Mouse (Mus musculus) intestine, embryonic 14.5 days (tissue): Measurements from ENCODE around the gene Cdh23. TPM values are rescaled to one million over a fixed set of nuclear protein-coding genes. Genes with fewer than 3 reads are reported as not detected.

Experiments used
- ATAC-seq: fragments of 200-750 bp; cut with Nextera tagmentation; replicated peaks from 2 replicates; pipeline ENCODE4 v1.8.0; 2017; ENCODE audit warnings: low read depth, moderate number of reproducible peaks, moderate TSS enrichment, moderate library complexity; ENCODE audit not compliant: low FRiP score, low TSS enrichment
- DNase-seq: peaks from one replicate; pipeline ENCODE4 v3.0.0-alpha.2; 2018; ENCODE audit warnings: low spot score
- H3K27ac ChIP-seq: fragments of 300-500 bp; sonication (generic); 2 replicates; pipeline ENCODE4 v1.5.1; 2014; ENCODE audit warnings: low read depth, mild to moderate bottlenecking, control low read depth
- H3K27me3 ChIP-seq: fragments of 300-500 bp; sonication (generic); replicated peaks from 2 replicates; pipeline ENCODE4 v1.6.1; 2014; ENCODE audit warnings: low read length, control low read depth; ENCODE audit not compliant: control insufficient read depth, insufficient read depth
- H3K36me3 ChIP-seq: fragments of 300-500 bp; sonication (generic); 2 replicates; pipeline ENCODE4 v1.6.1; 2014; ENCODE audit warnings: low read length, control low read depth; ENCODE audit not compliant: control insufficient read depth, insufficient read depth
- H3K4me1 ChIP-seq: fragments of 300-500 bp; sonication (generic); replicated peaks from 2 replicates; pipeline ENCODE4 v1.6.1; 2014; ENCODE audit warnings: low read length, control low read depth, mixed read lengths; ENCODE audit not compliant: control insufficient read depth, insufficient read depth
- H3K4me2 ChIP-seq: fragments of 300-500 bp; sonication (generic); 2 replicates; pipeline ENCODE4 v1.6.1; 2014; ENCODE audit warnings: low read length
- H3K4me3 ChIP-seq: fragments of 300-500 bp; sonication (generic); 2 replicates; pipeline ENCODE4 v1.5.1; 2014; ENCODE audit warnings: low read depth, low read length, control low read depth, mixed read lengths
- H3K9ac ChIP-seq: fragments of 300-500 bp; sonication (generic); 2 replicates; pipeline ENCODE4 v1.6.1; 2014; ENCODE audit warnings: mild to moderate bottlenecking, low read length
- H3K9me3 ChIP-seq: fragments of 300-500 bp; sonication (generic); 2 replicates; pipeline ENCODE4 v1.6.1; 2016; ENCODE audit warnings: low read length, control low read depth; ENCODE audit not compliant: control insufficient read depth
- WGBS: fragments of 180-500 bp; shearing (Covaris S2); extraction: QIAGEN DNeasy Blood & Tissue Kit; methylation state at CpG from one replicate; pipeline ENCODE4 v1.1.7; 2014; 5-methylcytosine and 5-hydroxymethylcytosine counted together
- polyA plus RNA-seq: library from polyadenylated mRNA; unstranded; fragments of >200 nt; fragmentation: Nextera tagmentation; extraction: Ambion mirVana; gene quantifications from 2 replicates; pipeline ENCODE4 v1.2.1, GENCODE M21; 2014

Cdh23 gene
- polyA plus RNA-seq, 1 experiment from 2014 or later, result 1.0 TPM

DNA sequence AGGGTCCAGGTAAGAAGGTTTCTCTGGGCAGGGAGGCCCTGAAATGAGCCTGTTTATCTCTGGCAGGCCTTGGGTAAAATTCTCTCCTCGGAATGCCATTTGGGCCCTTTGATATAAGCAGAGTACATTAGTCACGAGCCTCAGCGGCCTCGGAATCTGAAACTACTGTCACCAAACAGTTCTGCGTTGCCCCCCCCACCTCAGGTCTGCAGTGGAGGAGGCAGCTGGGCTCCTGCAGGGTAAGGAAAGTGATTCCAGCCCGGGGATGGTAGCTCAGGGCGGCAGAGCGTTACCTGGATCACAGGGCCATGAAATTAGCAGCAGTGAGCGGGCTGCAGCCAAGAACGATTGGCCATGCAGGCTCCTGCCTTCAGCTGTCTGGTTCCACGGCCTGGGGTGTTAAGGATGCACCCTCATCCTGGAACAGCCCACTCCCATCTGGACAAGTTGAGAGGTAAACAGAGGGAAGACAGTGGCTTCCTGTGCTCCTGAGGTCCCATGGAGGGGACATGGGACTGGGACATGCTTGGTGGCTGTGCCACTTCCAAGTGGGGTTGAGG lies 41.0 kb upstream of the Cdh23 start:
- Histone ChIP-seq H3K27me3 (no peaks in the 10 kb centered on the region), H3K4me2 (no peak overlapping the region), H3K27ac (no peak overlapping the region), H3K9ac (no peak overlapping the region), H3K4me1 (no peaks in the 10 kb centered on the region), H3K9me3 (no peaks in the 10 kb centered on the region), H3K4me3 (no peak overlapping the region), H3K36me3 (0 out of 2 replicates have a peak, but pooled peaks cover 5% of the 10 kb centered on the region)
- 75% methylated on average over 11 of the region's 11 CpGs for WGBS
- no peak for DNase-seq
- no peak for ATAC-seq

DNA sequence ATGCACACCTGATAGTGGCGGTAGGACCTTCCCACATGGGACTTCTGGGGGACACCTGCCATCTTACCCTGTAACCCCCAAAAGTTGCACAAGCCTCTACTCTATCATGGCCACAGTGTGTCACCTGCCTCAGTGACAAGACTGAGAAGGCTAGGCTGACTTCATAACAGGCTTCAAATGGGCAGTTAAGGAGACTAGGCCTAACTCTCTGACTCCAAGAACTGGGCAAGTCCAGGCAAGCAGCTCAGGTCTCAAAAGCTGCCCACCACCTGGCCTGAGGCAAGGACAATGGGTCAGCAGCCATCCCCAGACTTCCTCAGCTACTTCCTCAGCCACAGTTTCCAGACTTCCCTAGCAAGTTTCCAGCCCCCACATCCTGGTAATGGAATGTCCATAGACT lies 39.4 kb upstream of the Cdh23 start:
- H3K4me2 ChIP-seq, result no peak overlapping the region
- no peak overlapping the region for H3K27ac ChIP-seq
- ATAC-seq (no peak), DNase-seq (no peak)
- no peaks in the 10 kb centered on the region for H3K9me3 ChIP-seq
- 0 out of 2 replicates have a peak, but pooled peaks cover 5% of the 10 kb centered on the region for H3K36me3 ChIP-seq
- WGBS, result 100% methylated on average over 1 of the region's 1 CpGs
- no peak overlapping the region for H3K9ac ChIP-seq
- H3K27me3 ChIP-seq, result no peaks in the 10 kb centered on the region
- no peak overlapping the region for H3K4me3 ChIP-seq
- H3K4me1 ChIP-seq, result no peaks in the 10 kb centered on the region

- ATAC-seq, result no peak
- Histone ChIP-seq H3K9me3 (no peaks in the 10 kb centered on the region), H3K4me3 (no peak overlapping the region), H3K27ac (no peak overlapping the region), H3K36me3 (0 out of 2 replicates have a peak, but pooled peaks cover 5% of the 10 kb centered on the region), H3K9ac (no peak overlapping the region), H3K4me1 (no peaks in the 10 kb centered on the region), H3K4me2 (no peak overlapping the region), H3K27me3 (no peaks in the 10 kb centered on the region)
- 66% methylated on average over 8 of the region's 8 CpGs for WGBS
- DNase-seq, result no peak
Observed at GRCm38 (mm10) chr10:60733471-60733870, 37.2 kb upstream of the Cdh23 start.

DNA sequence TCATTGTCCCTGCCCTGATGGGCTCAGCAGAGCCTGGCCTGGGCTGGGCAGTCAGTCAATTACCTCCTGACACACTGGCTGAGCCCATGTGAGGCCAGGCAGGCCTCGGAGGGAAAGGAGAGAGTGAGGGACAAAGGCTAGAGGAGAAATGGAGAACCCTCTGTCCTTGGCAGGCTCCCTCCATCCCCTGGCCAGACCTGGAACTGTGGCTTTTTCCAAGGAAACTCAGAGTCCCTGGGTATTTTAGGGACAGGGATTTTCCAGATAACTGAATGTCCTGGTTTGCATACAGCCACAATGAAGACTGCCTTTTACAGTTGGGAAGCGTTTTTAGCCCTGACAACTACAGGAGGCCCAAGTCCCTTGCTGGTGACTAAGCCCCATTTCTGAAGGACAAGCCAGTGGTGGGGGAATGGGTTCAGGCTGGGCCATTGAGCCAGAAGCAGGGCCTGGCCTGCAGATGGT lies 36.1 kb upstream of the Cdh23 start:
- no peak overlapping the region for H3K9ac ChIP-seq
- no peak for ATAC-seq
- WGBS, result 48% methylated on average over 2 of the region's 2 CpGs
- H3K27me3 ChIP-seq, result no peaks in the 10 kb centered on the region
- no peaks in the 10 kb centered on the region for H3K9me3 ChIP-seq
- peaks cover 5% of the 10 kb centered on the region for H3K4me1 ChIP-seq
- no peak for DNase-seq
- H3K4me3 ChIP-seq, result no peak overlapping the region
- H3K36me3 ChIP-seq, result 0 out of 2 replicates have a peak, but pooled peaks cover 5% of the 10 kb centered on the region
- no peak overlapping the region for H3K4me2 ChIP-seq
- H3K27ac ChIP-seq, result no peak overlapping the region

DNA sequence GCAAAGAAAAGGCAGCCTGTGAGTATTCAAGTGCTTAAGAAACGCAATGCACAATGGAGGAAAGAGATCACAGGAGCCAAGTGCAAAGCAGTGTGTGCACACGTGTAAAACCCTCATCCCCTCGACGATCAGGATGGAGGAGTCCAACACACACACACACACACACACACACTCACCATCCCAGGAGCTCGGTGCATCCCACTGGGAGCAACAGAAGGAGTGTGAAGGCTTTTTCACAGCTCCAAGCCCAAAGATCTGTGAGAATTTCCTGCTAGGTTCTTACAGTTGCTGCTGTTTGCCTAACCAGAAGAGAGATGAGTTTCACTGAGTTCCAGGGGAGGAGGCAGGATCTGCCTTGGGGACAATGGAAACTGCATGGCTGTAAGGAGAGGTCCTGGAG lies 35.5 kb upstream of the Cdh23 start:
- Histone ChIP-seq H3K27me3 (no peaks in the 10 kb centered on the region), H3K36me3 (0 out of 2 replicates have a peak, but pooled peaks cover 3% of the 10 kb centered on the region), H3K4me3 (no peak overlapping the region), H3K4me1 (peaks cover 10% of the 10 kb centered on the region), H3K27ac (no peak overlapping the region), H3K4me2 (no peak overlapping the region), H3K9ac (no peak overlapping the region), H3K9me3 (no peaks in the 10 kb centered on the region)
- DNase-seq (no peak), ATAC-seq (no peak)
- 34% methylated on average over 5 of the region's 5 CpGs for WGBS

DNA sequence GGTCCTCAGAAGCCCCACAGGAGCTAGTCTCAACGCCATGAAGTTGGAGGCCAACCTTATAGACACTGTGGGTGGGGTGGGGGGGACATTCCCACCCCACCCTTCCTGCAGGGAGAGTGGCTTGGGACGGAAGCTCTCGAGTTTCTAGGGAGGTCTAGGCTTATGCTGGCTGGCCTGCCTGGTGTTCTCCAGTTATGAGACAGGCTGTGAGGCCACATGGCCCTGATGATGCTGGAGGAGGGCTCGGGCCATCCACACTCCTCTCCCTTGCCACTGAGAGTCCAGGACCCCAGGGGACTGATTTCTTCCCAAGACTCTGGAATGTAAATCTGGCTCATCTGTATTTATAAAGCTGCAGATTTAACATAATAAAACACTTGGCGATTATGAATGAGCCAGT lies 31.0 kb upstream of the Cdh23 start:
- peak overlapping the region; percentile 6; the same call in 1 of the 2 replicates for H3K27ac ChIP-seq
- no peak for DNase-seq
- no peaks in the 10 kb centered on the region for H3K9me3 ChIP-seq
- no peak overlapping the region for H3K4me3 ChIP-seq
- no peak overlapping the region for H3K9ac ChIP-seq
- H3K4me2 ChIP-seq, result no peak overlapping the region
- no peaks in the 10 kb centered on the region for H3K27me3 ChIP-seq
- no peak for ATAC-seq
- 29% methylated on average over 5 of the region's 5 CpGs for WGBS
- peaks cover 10% of the 10 kb centered on the region for H3K4me1 ChIP-seq
- H3K36me3 ChIP-seq, result no peaks in the 10 kb centered on the region

DNA sequence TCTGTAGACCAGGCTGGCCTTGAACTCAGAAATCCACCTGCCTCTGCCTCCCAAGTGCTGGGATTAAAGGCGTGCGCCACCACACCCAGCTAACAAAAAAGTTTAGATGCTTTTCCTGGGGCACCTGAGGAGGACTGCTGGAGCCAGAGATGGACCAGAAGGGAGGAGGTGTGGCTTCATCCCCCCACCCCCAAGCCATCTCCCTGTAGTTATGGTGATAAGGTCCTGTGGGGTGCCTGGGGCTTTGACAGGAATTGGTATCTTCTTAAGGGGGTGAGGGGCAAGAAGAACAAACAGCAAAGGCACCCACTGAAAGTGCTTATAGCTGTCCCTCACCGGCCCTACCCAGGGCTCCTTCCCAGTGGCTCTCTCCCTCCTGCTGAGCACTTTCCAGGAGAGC lies 30.6 kb upstream of the Cdh23 start:
- Histone ChIP-seq H3K4me3 (no peak overlapping the region), H3K4me1 (peaks cover 10% of the 10 kb centered on the region), H3K36me3 (no peaks in the 10 kb centered on the region), H3K27ac (no peak overlapping the region), H3K27me3 (no peaks in the 10 kb centered on the region), H3K9me3 (no peaks in the 10 kb centered on the region), H3K4me2 (no peak overlapping the region), H3K9ac (no peak overlapping the region)
- no peak for DNase-seq
- WGBS, result 72% methylated on average over 3 of the region's 3 CpGs
- ATAC-seq, result no peak

GRCm38 (mm10) chr10:60724496-60724895 lies 28.2 kb upstream of the Cdh23 start:
- Histone ChIP-seq H3K27ac (no peak overlapping the region), H3K27me3 (no peaks in the 10 kb centered on the region), H3K4me3 (no peak overlapping the region), H3K9me3 (no peaks in the 10 kb centered on the region), H3K4me1 (peaks cover 10% of the 10 kb centered on the region), H3K36me3 (peaks cover under 1% of the 10 kb centered on the region; the same call in 1 of the 2 replicates), H3K4me2 (no peak overlapping the region), H3K9ac (no peak overlapping the region)
- DNase-seq (no peak), ATAC-seq (no peak)
- WGBS, result 74% methylated on average over 6 of the region's 6 CpGs

- Histone ChIP-seq H3K4me3 (no peak overlapping the region), H3K4me2 (no peak overlapping the region), H3K9me3 (no peaks in the 10 kb centered on the region), H3K36me3 (peaks cover 8% of the 10 kb centered on the region; the same call in 1 of the 2 replicates), H3K4me1 (peaks cover 10% of the 10 kb centered on the region), H3K27ac (no peak overlapping the region), H3K27me3 (no peaks in the 10 kb centered on the region), H3K9ac (no peak overlapping the region)
- no peak for DNase-seq
- 79% methylated on average over 1 of the region's 1 CpGs for WGBS
- ATAC-seq, result no peak
Observed at GRCm38 (mm10) chr10:60723345-60723744, 27.1 kb upstream of the Cdh23 start.
